Mouse (Mus musculus): ENCODE results near the gene Skint2. TPM values are rescaled to one million over a fixed set of nuclear protein-coding genes. Genes with fewer than 3 reads are reported as not detected.

Gene Skint2
- not detected for polyA plus RNA-seq (2014; fragmentation: Illumina TruSeq; extraction: RNeasy Lipid Tissue Mini Kit (QIAGEN cat#74804); ENCODE audit: low replicate concordance)

GRCm38 (mm10) chr4:112556894-112557293 is at the start of gene Skint2:
Gene Skint2 (plus strand): TSS chr4:112557194.

Other genes with a start within 250 kb of the Skint2 start
- not detected for gene Skint9, start 123.2 kb upstream of the Skint2 start, polyA plus RNA-seq (2014; fragmentation: Illumina TruSeq; extraction: RNeasy Lipid Tissue Mini Kit (QIAGEN cat#74804); ENCODE audit: low replicate concordance)
- gene Skint10, start 217.7 kb downstream of the Skint2 start, polyA plus RNA-seq (2014; fragmentation: Illumina TruSeq; extraction: RNeasy Lipid Tissue Mini Kit (QIAGEN cat#74804); ENCODE audit: low replicate concordance) = not detected